Mouse (Mus musculus) embryonic stem cell, embryonic (primary cell): ENCODE results near the gene Fam117b.

ENCODE experiments used
- CTCF ChIA-PET, 4 experiments: fragments of 300-600 bp in 2 of 4; fragments of 350-600 bp in 2 of 4; sonication (Branson Sonifier 250); formaldehyde crosslinking; loops; one replicate each; lab custom pipeline; 2022; ENCODE audit warnings: inconsistent platforms in 2 of 4; lab: Charles Lee
- POLR2A ChIA-PET, 4 experiments: fragments of 300-600 bp in 2 of 4; fragments of 350-600 bp in 2 of 4; sonication (Branson Sonifier 250); formaldehyde crosslinking; loops; one replicate each; lab custom pipeline; 2022; ENCODE audit warnings: antibody characterized with exemption in 4 of 4, inconsistent platforms in 1 of 4; lab: Charles Lee

Gene Fam117b

DNA sequence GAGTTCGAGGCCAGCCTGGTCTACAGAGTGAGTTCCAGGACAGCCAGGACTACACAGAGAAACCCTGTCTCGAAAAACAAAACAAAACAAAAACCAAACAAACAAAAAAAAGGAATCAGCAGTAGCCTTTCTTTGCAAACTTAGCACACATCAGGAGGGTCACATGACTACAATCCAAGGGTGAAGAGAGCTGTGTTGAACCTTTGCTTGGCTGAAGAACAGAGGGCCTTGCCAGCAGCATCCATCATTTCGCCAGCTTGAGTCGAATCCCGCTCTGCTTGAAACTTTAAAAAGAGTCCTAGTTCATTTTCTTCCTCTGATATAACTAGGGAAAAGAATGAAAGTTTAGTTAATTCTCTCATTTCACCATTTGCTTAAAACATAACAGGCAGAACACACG, 102.7 kb downstream of the Fam117b start:
- CTCF ChIA-PET = no interaction called here
- POLR2A ChIA-PET = interaction anchor here in 1 of 4 experiments (0.5 kb wide), 1 partner anchor 16 kb away, joined by 3 read pairs; no protein-coding TSS in a partner anchor

GRCm38 (mm10) chr1:60016136-60016611, 103.4 kb downstream of the Fam117b start:
- ChIA-PET CTCF (no interaction called here), POLR2A (no interaction called here)

- ChIA-PET CTCF (interaction anchor here in 1 of 4 experiments (0.5 kb wide), 1 partner anchor 208 kb away, joined by 3 read pairs; no protein-coding TSS in a partner anchor), POLR2A (interaction anchor here in 1 of 4 experiments (1.9 kb wide), 1 partner anchor 10 kb away, joined by 5 read pairs; no protein-coding TSS in a partner anchor)
Measured at GRCm38 (mm10) chr1:60017031-60017469, 104.2 kb downstream of the Fam117b start.
